Mouse (Mus musculus): ENCODE data around the gene Srpx2. TPM values are rescaled to one million over a fixed set of nuclear protein-coding genes. Genes with fewer than 3 reads are reported as not detected.

Gene Srpx2
- total and polyA plus RNA-seq, 3 experiments = not detected

GRCm38 (mm10) chrX:133954661-133955060, 46.4 kb downstream of the Srpx2 start:
- H3K4me3 ChIP-seq (replicated peaks in 1 of 3; ENCODE audit: low read depth in 2 of 3, low read length in 2 of 3, poor library complexity in 1 of 3) = no peak overlapping the region
- dilution Hi-C loops (cut with MboI; ENCODE audit: extremely low pct_ligation_motif_present, extremely low pct_unique_long_range_greater_than_20kb, low sequenced_read_pairs) = no loop called here
- H3K27me3 ChIP-seq (replicated peaks) = no peaks in the 10 kb centered on the region
- in situ Hi-C loops (cut with MboI; ENCODE audit: low pct_ligation_motif_present, low pct_unique_long_range_greater_than_20kb, low sequenced_read_pairs) = no loop called here
- TF ChIP-seq JUND (conservative IDR thresholded peaks at IDR 0.05; ENCODE audit: low read depth, low read length) (no peak), NRF1 (IDR thresholded peaks at IDR 0.05; ENCODE audit: low read depth, low read length) (no peak), POLR2AphosphoS2 (IDR thresholded peaks at IDR 0.05; ENCODE audit: low read depth, low read length) (no peak), KAT2A (IDR thresholded peaks at IDR 0.05; ENCODE audit: insufficient replicate concordance, low read length) (no peak), SMC3 (IDR thresholded peaks at IDR 0.05; ENCODE audit: low read depth, low read length) (no peak), BHLHE40 (IDR thresholded peaks at IDR 0.05; ENCODE audit: low read depth, low read length) (no peak), MEF2A (IDR thresholded peaks at IDR 0.05; ENCODE audit: borderline replicate concordance, low read depth, low read length) (no peak), ETS1 (conservative IDR thresholded peaks at IDR 0.05; ENCODE audit: low read depth, low read length) (no peak), MAFK (IDR thresholded peaks at IDR 0.05; ENCODE audit: insufficient replicate concordance, low read length) (no peak), CHD2 (IDR thresholded peaks at IDR 0.05; ENCODE audit: low read length) (no peak), IRF4 (IDR thresholded peaks at IDR 0.05; ENCODE audit: low read depth, low read length) (no peak), POLR2A (IDR thresholded peaks at IDR 0.05; ENCODE audit: low read depth, low read length) (no peak)
- H3K4me2 ChIP-seq (ENCODE audit: insufficient read depth, low read depth, poor library complexity, severe bottlenecking) = no peak overlapping the region
- no peak overlapping the region for H3K9ac ChIP-seq (ENCODE audit: insufficient read depth, low read depth)
- H3K4me1 ChIP-seq (ENCODE audit: control insufficient read depth in 1 of 2, insufficient read depth in 2 of 2) = no peaks in the 10 kb centered on the region
- DNase-seq (ENCODE audit: extremely low read depth) = no peak
- H3K27ac ChIP-seq (ENCODE audit: insufficient read depth, low read depth) = no peak overlapping the region
- H3K9me3 ChIP-seq (replicated peaks; ENCODE audit: low read length) = no peaks in the 10 kb centered on the region
- H3K79me2 ChIP-seq (replicated peaks; ENCODE audit: control insufficient read depth, extremely low read depth, insufficient read depth, poor library complexity, severe bottlenecking) = no peaks in the 10 kb centered on the region
- H3K36me3 ChIP-seq (replicated peaks in 1 of 2; ENCODE audit: control insufficient read depth in 1 of 2, insufficient read depth in 1 of 2, low read length in 1 of 2) = no peaks in the 10 kb centered on the region

- TF ChIP-seq ZKSCAN1 (IDR thresholded peaks at IDR 0.05; ENCODE audit: borderline replicate concordance, low read depth, low read length) (no peak), MEF2A (IDR thresholded peaks at IDR 0.05; ENCODE audit: borderline replicate concordance, low read depth, low read length) (no peak), TCF12 (IDR thresholded peaks at IDR 0.05; ENCODE audit: low read depth, low read length) (no peak), JUND (conservative IDR thresholded peaks at IDR 0.05; ENCODE audit: low read depth, low read length) (no peak), SMC3 (IDR thresholded peaks at IDR 0.05; ENCODE audit: low read depth, low read length) (no peak), ETS1 (conservative IDR thresholded peaks at IDR 0.05; ENCODE audit: low read depth, low read length) (no peak), USF2 (conservative IDR thresholded peaks at IDR 0.05; ENCODE audit: low read depth, low read length) (no peak), ELF1 (IDR thresholded peaks at IDR 0.05; ENCODE audit: low read depth, low read length) (no peak), ZNF384 (IDR thresholded peaks at IDR 0.05; ENCODE audit: low read depth, low read length) (no peak), EP300 (IDR thresholded peaks at IDR 0.05; ENCODE audit: low read length) (no peak), UBTF (IDR thresholded peaks at IDR 0.05; ENCODE audit: low read depth, low read length) (no peak), CHD1 (IDR thresholded peaks at IDR 0.05; ENCODE audit: low read depth, low read length) (no peak), POLR2AphosphoS2 (IDR thresholded peaks at IDR 0.05; ENCODE audit: low read depth, low read length) (no peak), E2F4 (IDR thresholded peaks at IDR 0.05; ENCODE audit: insufficient replicate concordance, low read depth, low read length) (no peak)
- Histone ChIP-seq H3K36me3 (replicated peaks in 1 of 2; ENCODE audit: control insufficient read depth in 1 of 2, insufficient read depth in 1 of 2, low read length in 1 of 2) (no peaks in the 10 kb centered on the region), H3K4me3 (replicated peaks in 1 of 3; ENCODE audit: low read depth in 2 of 3, low read length in 2 of 3, poor library complexity in 1 of 3) (no peak overlapping the region), H3K9ac (ENCODE audit: insufficient read depth, low read depth) (no peak overlapping the region), H3K27ac (ENCODE audit: insufficient read depth, low read depth) (no peak overlapping the region), H3K9me3 (replicated peaks; ENCODE audit: low read length) (no peaks in the 10 kb centered on the region), H3K79me2 (replicated peaks; ENCODE audit: control insufficient read depth, extremely low read depth, insufficient read depth, poor library complexity, severe bottlenecking) (no peaks in the 10 kb centered on the region), H3K4me1 (ENCODE audit: control insufficient read depth in 1 of 2, insufficient read depth in 2 of 2) (no peaks in the 10 kb centered on the region), H3K27me3 (replicated peaks) (no peaks in the 10 kb centered on the region), H3K4me2 (ENCODE audit: insufficient read depth, low read depth, poor library complexity, severe bottlenecking) (no peak overlapping the region)
- in situ Hi-C loops (cut with MboI; ENCODE audit: low pct_ligation_motif_present, low pct_unique_long_range_greater_than_20kb, low sequenced_read_pairs) (loop anchor here (10.0 kb wide), 1 partner anchor 54 kb away; no protein-coding TSS in a partner anchor), dilution Hi-C loops (cut with MboI; ENCODE audit: extremely low pct_ligation_motif_present, extremely low pct_unique_long_range_greater_than_20kb, low sequenced_read_pairs) (no loop called here)
- no peak for DNase-seq (ENCODE audit: extremely low read depth)
These were observed 52.4 kb downstream of the Srpx2 start for GRCm38 (mm10) chrX:133960617-133961016.

Measured in CH12.LX (cell line).